Mouse (Mus musculus): ENCODE measurements at regions not wholly inside any gene's neighbourhood (a gene's known extent, or its start where the extent isn't known, plus 50 kb on each side); places are given as distances from the start of the nearest gene placed in this dataset.

DNA sequence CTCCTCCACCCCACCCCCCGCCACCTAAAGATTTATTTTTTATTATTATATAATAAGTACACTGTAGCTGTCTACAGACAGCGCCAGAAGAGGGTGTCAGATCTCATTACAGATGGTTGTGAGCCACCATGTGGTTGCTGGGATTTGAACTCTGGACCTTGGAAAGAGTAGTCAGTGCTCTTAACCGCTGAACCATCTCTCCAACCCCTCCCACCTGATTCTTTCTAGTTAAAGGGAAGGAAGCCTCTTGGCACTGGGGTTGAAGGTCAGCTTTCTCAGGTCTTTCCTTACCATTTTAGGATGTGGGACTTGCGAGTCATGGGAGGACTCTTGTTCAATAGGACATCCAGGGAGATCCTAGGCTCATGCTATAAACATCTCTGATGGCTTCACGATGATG, 54.7 kb downstream of the Hes1 start:
- no peak for DNase-seq

DNA sequence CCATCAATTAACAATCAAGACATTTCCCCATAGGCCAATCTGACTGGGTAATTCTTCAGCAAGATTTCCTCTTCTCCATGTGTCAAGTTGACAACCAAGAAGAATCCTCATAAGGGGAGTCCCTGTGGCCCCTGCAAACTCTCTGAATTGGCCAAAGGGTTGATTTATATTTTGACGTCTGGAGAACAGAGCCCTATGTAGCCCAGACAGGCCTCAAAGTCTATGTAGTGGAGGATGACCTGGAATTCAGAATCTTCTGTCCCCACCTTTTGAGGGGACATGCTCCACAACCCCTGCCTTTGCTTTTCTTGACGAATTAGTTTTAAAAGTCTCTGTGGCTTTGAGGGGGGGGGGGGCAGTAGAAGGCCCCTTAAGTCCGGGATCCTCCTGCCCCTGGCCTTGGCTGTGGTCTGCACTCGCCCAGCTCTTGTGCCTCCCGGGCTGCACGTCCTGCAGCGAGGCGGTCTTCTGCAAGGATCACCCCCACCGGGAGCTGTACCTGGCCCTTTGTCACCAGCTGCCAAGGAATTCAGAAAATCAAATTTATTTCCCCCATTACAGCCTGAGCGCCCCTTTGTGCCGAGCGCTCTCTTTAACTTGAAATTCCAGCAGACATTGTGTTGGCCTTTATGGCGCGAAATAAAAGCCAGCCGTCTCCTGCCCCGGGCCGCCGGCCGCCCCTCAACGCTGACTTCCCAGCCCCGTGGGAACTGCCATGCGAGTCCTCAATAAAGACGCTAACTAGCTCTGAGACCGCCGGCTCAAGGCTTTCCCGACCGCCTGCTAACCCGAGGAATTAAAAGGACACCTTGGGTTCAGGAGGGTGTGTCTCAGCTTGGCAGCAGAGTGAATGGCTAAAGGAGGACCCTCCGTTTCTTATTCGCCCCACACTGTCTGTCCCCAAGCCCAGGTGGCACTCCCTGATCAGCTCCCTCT, 56.4 kb downstream of the Hes1 start:
- peak; percentile 80 for DNase-seq

DNA sequence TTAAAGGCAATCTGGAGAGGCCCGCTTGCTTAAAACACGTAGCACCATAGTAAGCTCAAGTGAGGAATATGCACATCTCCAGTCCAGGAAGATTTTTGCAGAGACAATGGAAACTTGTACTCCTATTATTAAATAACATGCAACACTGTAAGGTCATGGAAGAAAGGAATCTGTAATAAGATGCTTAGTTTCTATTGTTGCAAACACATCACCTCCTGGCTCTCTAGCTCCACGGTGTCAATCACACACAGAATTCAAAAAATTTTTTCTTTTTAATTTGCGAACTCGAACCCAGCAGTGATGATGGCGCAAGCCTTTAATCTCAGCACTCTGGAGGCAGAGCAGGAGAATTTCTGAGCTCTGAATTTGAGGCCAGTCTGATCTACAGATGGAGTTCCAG, 57.4 kb downstream of the Hes1 start:
- no peak for DNase-seq

- DNase-seq: peak; percentile 59
These were observed 58.3 kb downstream of the Hes1 start for GRCm38 (mm10) chr16:30122211-30123070.

- no peak for DNase-seq
These were observed 62.8 kb downstream of the Hes1 start for GRCm38 (mm10) chr16:30127015-30127414.

DNA sequence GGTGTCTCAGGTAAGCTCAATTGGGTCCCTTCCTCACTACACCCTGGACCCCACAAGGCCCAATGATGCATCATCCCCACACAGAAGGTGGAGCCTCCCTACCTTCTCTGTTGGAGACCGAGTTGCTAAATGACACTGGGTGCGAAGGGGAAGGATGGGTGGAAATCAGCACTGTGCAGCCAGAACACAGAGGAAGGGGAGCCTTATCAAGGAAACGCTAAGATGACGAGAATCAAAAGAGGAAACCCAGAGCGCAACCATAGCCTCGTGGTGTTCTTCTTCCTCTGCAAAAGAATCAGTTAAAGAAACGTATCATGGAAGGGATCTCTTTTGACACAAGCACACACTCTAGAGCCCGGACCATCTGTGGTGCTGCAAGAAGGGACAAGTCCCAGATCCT, 64.6 kb downstream of the Hes1 start:
- DNase-seq: no peak

DNA sequence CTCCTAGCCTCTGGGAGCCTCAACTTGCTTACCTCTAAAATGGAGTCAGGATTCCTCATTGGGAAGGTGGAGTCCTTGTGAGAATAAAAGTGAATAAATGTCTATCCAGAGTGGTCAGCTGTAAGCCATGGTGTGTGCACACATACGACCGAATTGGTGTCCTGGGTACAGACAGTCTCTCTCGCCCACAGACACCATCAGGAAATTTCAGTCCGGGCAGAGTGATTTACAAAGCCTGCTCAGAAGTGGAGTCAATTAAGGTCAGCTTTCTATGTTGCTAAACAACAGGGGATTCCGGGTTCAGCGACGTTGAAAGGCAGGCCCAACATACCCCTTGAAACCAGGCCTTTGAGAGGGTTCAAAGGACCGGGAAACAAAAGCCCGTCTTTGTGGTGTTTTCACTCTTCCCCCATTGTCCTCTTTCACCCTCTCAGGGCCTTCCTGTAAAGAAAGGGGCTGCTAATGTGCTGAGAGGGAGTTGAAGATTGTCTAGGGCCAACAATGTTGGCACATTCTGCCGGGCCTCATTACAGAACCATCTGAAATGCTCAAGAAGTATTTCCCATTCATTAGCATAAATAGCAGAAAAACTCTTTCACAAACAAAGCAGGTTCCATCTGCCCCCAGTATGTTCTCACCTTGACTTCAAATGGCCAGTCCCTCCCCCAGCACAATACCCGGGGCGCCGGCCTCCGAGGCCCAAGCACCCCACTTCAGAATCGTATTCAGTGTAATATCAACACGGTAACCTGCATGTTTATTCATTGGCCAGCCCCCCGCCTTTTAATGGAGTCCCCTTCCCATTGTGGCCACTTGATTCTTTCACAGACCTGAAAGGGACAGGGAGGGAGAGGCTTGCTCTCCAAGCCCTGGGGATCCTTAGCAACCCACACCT, 65.3 kb downstream of the Hes1 start:
- DNase-seq: peak; percentile 79

- peak; percentile 52 for DNase-seq
These were observed 65.9 kb downstream of the Hes1 start for GRCm38 (mm10) chr16:30130113-30130471.

GRCm38 (mm10) chr16:30132086-30132485, 67.9 kb downstream of the Hes1 start:
- no peak for DNase-seq

- DNase-seq: no peak
These were observed 70.5 kb downstream of the Hes1 start for GRCm38 (mm10) chr16:30134642-30135165.

DNA sequence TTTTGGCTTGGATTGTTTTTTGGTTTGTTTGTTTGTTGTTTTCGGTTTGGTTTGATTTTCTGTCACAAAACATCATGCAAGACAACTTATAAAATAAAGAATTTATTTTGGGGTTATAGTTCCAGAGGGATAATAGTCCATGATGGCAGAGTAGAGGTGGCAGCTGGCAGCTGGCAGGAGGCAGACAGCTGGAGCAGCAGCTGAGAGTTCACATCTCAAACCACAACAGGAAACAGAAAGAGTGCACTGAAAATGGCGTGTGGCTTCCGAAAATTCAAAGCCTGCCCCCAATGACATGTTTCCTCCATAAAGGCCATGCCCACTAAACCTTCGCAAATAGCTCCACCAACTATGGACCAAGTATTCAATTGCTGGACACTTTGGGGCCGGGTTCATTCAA, 72.7 kb downstream of the Hes1 start:
- no peak for DNase-seq

DNA sequence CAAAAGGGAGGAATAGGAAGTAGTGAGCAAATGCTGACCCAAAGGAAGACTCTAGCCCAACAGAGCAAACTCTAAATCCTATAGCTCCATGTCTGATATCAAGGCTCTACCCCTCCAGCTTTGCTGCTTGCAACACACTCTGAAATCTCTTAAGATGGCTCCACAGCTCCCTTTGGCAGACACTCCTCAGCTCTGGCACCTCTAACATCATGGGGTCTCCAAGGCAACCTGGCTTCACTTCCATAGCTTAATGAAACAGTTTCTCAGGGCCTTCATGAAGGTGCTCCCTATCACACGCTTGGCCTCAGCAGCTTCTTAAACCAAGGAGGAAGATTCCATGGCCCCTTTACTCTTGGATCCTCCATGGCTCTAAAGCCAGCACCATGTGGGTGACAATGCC, 73.6 kb downstream of the Hes1 start:
- DNase-seq: no peak

DNA sequence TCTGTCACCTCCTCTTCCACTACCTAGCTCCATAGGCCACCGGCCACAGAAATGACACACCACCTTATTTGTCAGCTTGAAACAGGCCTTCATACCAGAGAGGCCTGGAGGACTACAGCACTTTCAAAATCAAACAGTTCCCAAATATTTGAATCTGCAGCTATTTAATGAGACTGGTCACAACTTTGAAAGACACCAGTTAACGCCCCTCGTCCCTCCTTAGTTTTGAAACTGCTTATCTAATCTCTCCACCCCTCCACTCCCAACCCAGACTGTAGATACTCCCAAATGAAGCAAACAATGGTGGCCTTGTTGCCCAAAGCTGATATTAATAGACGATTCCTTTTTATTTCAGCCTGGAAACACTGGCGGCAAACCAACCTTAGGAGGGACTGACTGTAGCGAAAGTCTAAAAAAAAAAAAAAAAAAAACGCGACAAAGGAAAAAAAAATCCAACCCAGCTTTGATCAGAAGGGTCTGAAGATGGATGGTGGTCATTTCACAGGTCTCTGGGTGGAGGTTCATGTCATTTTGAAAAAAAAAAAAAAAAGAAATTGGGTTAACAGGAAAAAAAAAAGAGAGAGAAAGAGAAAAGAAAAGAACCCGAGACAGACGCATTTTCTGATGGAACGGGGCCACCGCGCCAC, 80.8 kb downstream of the Hes1 start:
- DNase-seq: no peak

- peak; percentile 78 for DNase-seq
These were observed 81.5 kb downstream of the Hes1 start for GRCm38 (mm10) chr16:30145465-30146207.

GRCm38 (mm10) chr16:30146208-30146525, 82.0 kb downstream of the Hes1 start:
- DNase-seq: no peak

DNA sequence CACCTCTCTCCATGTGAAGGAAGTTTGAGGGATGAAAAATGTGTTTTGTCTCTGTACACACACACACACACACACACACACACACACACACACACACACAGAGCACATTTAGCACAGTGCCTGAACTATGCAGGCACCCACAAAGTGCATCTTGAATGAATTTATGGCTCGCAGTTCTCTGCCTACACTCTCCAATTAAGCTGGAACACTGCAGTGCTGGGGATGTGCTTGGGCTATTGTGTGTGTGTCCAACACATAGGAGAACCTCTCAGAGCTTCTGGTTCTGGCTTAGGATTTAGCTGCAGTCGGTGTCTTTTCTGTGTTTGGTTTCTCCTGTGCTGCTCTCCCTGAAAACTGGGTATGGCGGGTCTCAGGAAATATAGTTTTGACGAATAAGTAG, 83.1 kb downstream of the Hes1 start:
- DNase-seq: no peak

- no peak for DNase-seq
These were observed 86.9 kb downstream of the Hes1 start for GRCm38 (mm10) chr16:30151104-30151503.

GRCm38 (mm10) chr16:30155070-30155469, 90.9 kb downstream of the Hes1 start:
- no peak for DNase-seq

GRCm38 (mm10) chr16:30155486-30156246, 91.5 kb downstream of the Hes1 start:
- peak; percentile 76 for DNase-seq

DNA sequence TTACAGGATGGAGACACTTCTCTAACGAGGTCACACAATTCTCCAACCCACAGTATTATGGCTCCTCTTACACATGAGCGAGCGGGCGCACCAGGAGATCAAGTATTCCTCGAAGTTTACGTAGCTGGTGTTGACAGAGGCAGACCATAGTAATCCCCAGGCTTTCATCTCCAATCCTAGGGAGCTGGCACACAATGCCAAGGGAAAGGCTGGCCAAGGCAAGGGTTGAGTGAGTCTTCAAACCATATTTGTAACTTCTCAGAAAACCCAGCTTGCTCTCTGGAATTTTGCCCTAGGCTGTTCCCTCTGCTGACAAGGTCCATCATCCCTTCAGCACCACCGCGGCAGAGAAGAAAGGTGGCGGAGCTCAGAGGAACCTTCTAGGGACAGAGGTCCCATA, 94.0 kb downstream of the Hes1 start:
- DNase-seq: no peak

- DNase-seq: no peak
These were observed 96.2 kb downstream of the Hes1 start for GRCm38 (mm10) chr16:30160399-30160798.
